Mouse (Mus musculus) liver, embryonic 11.5 days (tissue): ENCODE results near the gene Fubp1. TPM values are rescaled to one million over a fixed set of nuclear protein-coding genes. Genes with fewer than 3 reads are reported as not detected.

Experiments used
- ATAC-seq: fragments of 200-750 bp; cut with Nextera tagmentation; replicated peaks from 2 replicates; pipeline ENCODE4 v1.8.0; 2017; ENCODE audit warnings: moderate number of reproducible peaks, mild to moderate bottlenecking, moderate TSS enrichment, moderate library complexity; ENCODE audit not compliant: low FRiP score
- DNase-seq: peaks from one replicate; pipeline ENCODE4 v3.0.0-alpha.2; 2017; ENCODE audit warnings: low spot score
- H3K27ac ChIP-seq: fragments of 300-500 bp; sonication (generic); 2 replicates; pipeline ENCODE4 v1.5.1; 2014; ENCODE audit warnings: mild to moderate bottlenecking, low read depth, low read length, control low read depth
- H3K27me3 ChIP-seq: fragments of 300-500 bp; sonication (generic); replicated peaks from 2 replicates; pipeline ENCODE4 v1.6.1; 2014; ENCODE audit warnings: low read length, mixed read lengths; ENCODE audit not compliant: control insufficient read depth, insufficient read depth
- H3K36me3 ChIP-seq: fragments of 300-500 bp; sonication (generic); 2 replicates; pipeline ENCODE4 v1.6.1; 2014; ENCODE audit warnings: mild to moderate bottlenecking, low read length, moderate library complexity, mixed read lengths; ENCODE audit not compliant: control insufficient read depth, insufficient read depth
- H3K4me1 ChIP-seq: fragments of 300-500 bp; sonication (generic); replicated peaks from 2 replicates; pipeline ENCODE4 v1.6.1; 2014; ENCODE audit warnings: low read length, mixed read lengths; ENCODE audit not compliant: control insufficient read depth, insufficient read depth
- H3K4me2 ChIP-seq: fragments of 300-500 bp; sonication (generic); 2 replicates; pipeline ENCODE4 v1.6.1; 2014; ENCODE audit warnings: mild to moderate bottlenecking, control low read depth, moderate library complexity
- H3K4me3 ChIP-seq: fragments of 300-500 bp; sonication (generic); 2 replicates; pipeline ENCODE4 v1.5.1; 2014; ENCODE audit warnings: low read depth, low read length, control low read depth
- H3K9ac ChIP-seq: fragments of 300-500 bp; sonication (generic); 2 replicates; pipeline ENCODE4 v1.6.1; 2014; ENCODE audit warnings: low read depth, low read length, control low read depth
- H3K9me3 ChIP-seq: fragments of 300-500 bp; sonication (generic); 2 replicates; pipeline ENCODE4 v1.6.1; 2016; ENCODE audit warnings: low read length, inconsistent platforms, mixed read lengths; ENCODE audit not compliant: control insufficient read depth
- WGBS: fragments of 180-500 bp; shearing (Covaris S2); extraction: QIAGEN DNeasy Blood & Tissue Kit; methylation state at CpG from one replicate; pipeline ENCODE4 v1.1.7; 2014; 5-methylcytosine and 5-hydroxymethylcytosine counted together
- polyA plus RNA-seq: library from polyadenylated mRNA; unstranded; fragments of >200 nt; fragmentation: Nextera tagmentation; extraction: Ambion mirVana; gene quantifications from 2 replicates; pipeline ENCODE4 v1.2.1, GENCODE M21; 2014

Gene Fubp1
- polyA plus RNA-seq, 1 experiment from 2014 or later = 234 TPM

GRCm38 (mm10) chr3:152266036-152266421 is 55.8 kb downstream of the Fubp1 start, which contains the start of gene Nexn:
Nexn (minus strand) TSS chr3:152266350.
- Histone ChIP-seq H3K4me3 (peak within 1 kb of the TSS; percentile 63), H3K4me1 (peaks cover 20% of the 10 kb centered on the region), H3K36me3 (no peaks in the 10 kb centered on the region), H3K4me2 (peak within 1 kb of the TSS; percentile 96), H3K27ac (no peak within 1 kb of the TSS), H3K9ac (peak within 1 kb of the TSS; percentile 57), H3K9me3 (no peaks in the 10 kb centered on the region), H3K27me3 (peaks cover 50% of the 10 kb centered on the region)
- DNase-seq = no peak
- ATAC-seq = no peak
- WGBS = 11% methylated on average over 13 of the region's 13 CpGs

GRCm38 (mm10) chr3:152268099-152268498 is 57.9 kb downstream of the Fubp1 start:
- no peak overlapping the region for H3K9ac ChIP-seq
- no peak overlapping the region for H3K4me3 ChIP-seq
- DNase-seq (no peak), ATAC-seq (no peak)
- WGBS = 84% methylated on average over 14 of the region's 14 CpGs
- peaks cover 42% of the 10 kb centered on the region for H3K27me3 ChIP-seq
- H3K4me1 ChIP-seq = 0 out of 2 replicates have a peak, but pooled peaks cover 8% of the 10 kb centered on the region
- H3K9me3 ChIP-seq = no peaks in the 10 kb centered on the region
- H3K4me2 ChIP-seq = no peak overlapping the region
- H3K36me3 ChIP-seq = no peaks in the 10 kb centered on the region
- H3K27ac ChIP-seq = no peak overlapping the region

GRCm38 (mm10) chr3:152271071-152271710 is 61.0 kb downstream of the Fubp1 start:
- Histone ChIP-seq H3K36me3 (0 out of 2 replicates have a peak, but pooled peaks cover 2% of the 10 kb centered on the region), H3K4me1 (0 out of 2 replicates have a peak, but pooled peaks cover 4% of the 10 kb centered on the region), H3K4me2 (no peak overlapping the region), H3K4me3 (no peak overlapping the region), H3K27ac (no peak overlapping the region), H3K27me3 (peaks cover 21% of the 10 kb centered on the region), H3K9ac (no peak overlapping the region), H3K9me3 (no peaks in the 10 kb centered on the region)
- DNase-seq (no peak), ATAC-seq (no peak)
- 85% methylated on average over 10 of the region's 10 CpGs for WGBS

GRCm38 (mm10) chr3:152271876-152272275 is 61.7 kb downstream of the Fubp1 start:
- DNase-seq (no peak), ATAC-seq (no peak)
- Histone ChIP-seq H3K4me3 (no peak overlapping the region), H3K9ac (no peak overlapping the region), H3K4me2 (no peak overlapping the region), H3K4me1 (no peaks in the 10 kb centered on the region), H3K9me3 (no peaks in the 10 kb centered on the region), H3K36me3 (0 out of 2 replicates have a peak, but pooled peaks cover 2% of the 10 kb centered on the region), H3K27ac (no peak overlapping the region), H3K27me3 (peaks cover 15% of the 10 kb centered on the region)
- WGBS = 85% methylated on average over 6 of the region's 6 CpGs

- Histone ChIP-seq H3K36me3 (0 out of 2 replicates have a peak, but pooled peaks cover 2% of the 10 kb centered on the region), H3K27ac (no peak overlapping the region), H3K27me3 (peaks cover 3% of the 10 kb centered on the region), H3K9ac (no peak overlapping the region), H3K4me1 (no peaks in the 10 kb centered on the region), H3K9me3 (no peaks in the 10 kb centered on the region), H3K4me2 (no peak overlapping the region), H3K4me3 (no peak overlapping the region)
- ATAC-seq (no peak), DNase-seq (no peak)
- WGBS = 88% methylated on average over 20 of the region's 20 CpGs
Observed at GRCm38 (mm10) chr3:152272974-152273685, 62.9 kb downstream of the Fubp1 start.

DNA sequence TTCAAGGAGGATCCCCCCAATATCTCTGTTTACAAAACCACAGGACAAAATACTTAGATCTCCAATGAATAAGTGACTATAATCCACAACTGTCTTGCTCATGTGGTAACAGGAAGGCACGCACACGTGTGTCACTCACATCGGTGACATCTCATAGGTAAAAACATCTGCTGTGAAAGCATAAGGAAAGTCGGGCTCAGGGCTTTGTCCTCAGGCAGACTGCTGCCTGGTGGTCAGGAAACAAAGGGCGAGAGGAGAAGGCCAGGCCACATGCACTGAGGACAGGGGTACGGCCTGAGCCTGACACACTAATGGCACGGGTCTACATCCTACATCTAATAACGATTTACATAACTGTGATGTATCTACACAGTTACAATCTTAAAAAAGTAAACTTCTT is 64.8 kb downstream of the Fubp1 start:
- no peak overlapping the region for H3K4me2 ChIP-seq
- H3K4me3 ChIP-seq = no peak overlapping the region
- ATAC-seq = no peak
- WGBS = 85% methylated on average over 8 of the region's 8 CpGs
- H3K27ac ChIP-seq = no peak overlapping the region
- 0 out of 2 replicates have a peak, but pooled peaks cover 2% of the 10 kb centered on the region for H3K36me3 ChIP-seq
- no peak for DNase-seq
- no peaks in the 10 kb centered on the region for H3K27me3 ChIP-seq
- H3K9ac ChIP-seq = no peak overlapping the region
- H3K4me1 ChIP-seq = no peaks in the 10 kb centered on the region
- H3K9me3 ChIP-seq = no peaks in the 10 kb centered on the region

GRCm38 (mm10) chr3:152276935-152277334 is 66.7 kb downstream of the Fubp1 start:
- Histone ChIP-seq H3K9me3 (no peaks in the 10 kb centered on the region), H3K4me3 (no peak overlapping the region), H3K4me2 (no peak overlapping the region), H3K27ac (no peak overlapping the region), H3K36me3 (0 out of 2 replicates have a peak, but pooled peaks cover 2% of the 10 kb centered on the region), H3K9ac (no peak overlapping the region), H3K27me3 (no peaks in the 10 kb centered on the region), H3K4me1 (no peaks in the 10 kb centered on the region)
- no peak for DNase-seq
- 94% methylated on average over 3 of the region's 3 CpGs for WGBS
- no peak for ATAC-seq

DNA sequence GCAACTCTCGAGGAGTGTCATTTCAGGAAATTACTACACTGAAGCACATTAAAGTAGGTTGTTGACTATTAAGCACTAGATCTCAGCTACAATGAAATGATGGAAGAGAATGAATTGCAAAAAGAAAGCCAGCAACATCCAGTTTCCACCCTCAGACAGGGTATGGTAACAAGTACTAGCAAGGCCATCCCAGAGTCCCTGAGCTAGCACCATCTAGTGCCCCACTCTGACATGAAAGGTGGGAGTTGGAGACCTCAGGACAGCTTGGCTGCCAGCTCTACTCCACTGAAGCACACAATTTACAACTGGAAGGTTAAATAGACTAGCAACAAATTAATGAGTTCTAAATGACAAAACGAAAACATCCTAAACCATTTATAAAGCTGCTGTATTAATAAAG is 67.7 kb downstream of the Fubp1 start:
- no peak overlapping the region for H3K9ac ChIP-seq
- ATAC-seq = no peak
- no peak overlapping the region for H3K4me2 ChIP-seq
- DNase-seq = no peak
- H3K36me3 ChIP-seq = 0 out of 2 replicates have a peak, but pooled peaks cover 2% of the 10 kb centered on the region
- no peak overlapping the region for H3K27ac ChIP-seq
- H3K27me3 ChIP-seq = no peaks in the 10 kb centered on the region
- no peak overlapping the region for H3K4me3 ChIP-seq
- 85% methylated on average over 2 of the region's 2 CpGs for WGBS
- H3K9me3 ChIP-seq = no peaks in the 10 kb centered on the region
- H3K4me1 ChIP-seq = 0 out of 2 replicates have a peak, but pooled peaks cover 3% of the 10 kb centered on the region
